Mouse (Mus musculus): ENCODE results near the gene Serpine1. TPM values are rescaled to one million over a fixed set of nuclear protein-coding genes. Genes with fewer than 3 reads are reported as not detected.

Gene Serpine1
- total RNA-seq, 2 experiments from 2014 or later, result 0.94 TPM; not detected in 1

- ATAC-seq (replicated peaks; ENCODE audit: low FRiP score, low TSS enrichment, poor library complexity, severe bottlenecking), result peak; percentile 75
Measured at GRCm38 (mm10) chr5:137029643-137030415, 42.2 kb downstream of the Serpine1 start.

DNA sequence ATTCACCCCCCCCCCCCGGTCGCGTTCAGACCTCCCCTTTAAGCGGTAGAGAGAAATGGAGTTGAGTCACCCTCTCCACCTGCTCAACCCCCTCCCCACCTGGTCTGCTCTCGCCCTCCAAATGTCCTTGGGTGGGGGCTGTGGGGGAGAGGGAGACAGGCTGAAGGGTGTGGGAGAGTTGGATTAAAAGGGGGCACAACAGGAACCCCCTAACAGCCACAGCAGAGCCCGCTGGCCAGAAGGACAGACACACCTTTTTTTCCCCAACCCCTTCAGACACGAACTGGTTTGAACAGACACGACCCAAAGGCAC is 42.8 kb downstream of the Serpine1 start:
- ATAC-seq (replicated peaks; ENCODE audit: low FRiP score, low TSS enrichment, poor library complexity, severe bottlenecking), result no peak

- no peak for ATAC-seq (replicated peaks; ENCODE audit: low FRiP score, low TSS enrichment, poor library complexity, severe bottlenecking)
Measured at GRCm38 (mm10) chr5:137028561-137029272, 43.4 kb downstream of the Serpine1 start.

DNA sequence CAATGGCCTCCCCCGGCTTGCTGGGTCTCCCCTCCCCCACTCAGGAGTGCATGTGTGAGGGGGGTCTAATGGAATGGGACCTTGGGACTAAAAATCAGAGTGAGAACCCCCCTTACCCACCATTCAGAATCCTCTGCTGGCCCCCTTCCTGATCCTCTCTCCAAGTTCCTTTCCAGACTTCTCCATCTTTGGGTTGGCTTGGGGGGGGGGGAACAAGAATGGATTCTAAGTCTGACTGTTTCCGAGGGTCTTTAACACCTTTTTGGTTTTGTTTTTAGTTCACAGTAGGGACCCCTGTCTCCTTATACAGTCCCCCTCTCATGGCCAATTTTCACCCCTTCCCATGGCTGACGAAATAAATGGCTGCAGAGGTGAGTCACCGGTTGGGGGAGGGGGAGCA is 46.0 kb downstream of the Serpine1 start, which contains the start of gene Vgf:
TSS of gene Vgf (plus strand) at position 301 of the 400 bp plus-strand sequence.
- no peak for ATAC-seq (replicated peaks; ENCODE audit: low FRiP score, low TSS enrichment, poor library complexity, severe bottlenecking)

GRCm38 (mm10) chr5:137025132-137025531 is 46.9 kb downstream of the Serpine1 start:
- peak; percentile 61 for ATAC-seq (replicated peaks; ENCODE audit: low FRiP score, low TSS enrichment, poor library complexity, severe bottlenecking)

GRCm38 (mm10) chr5:137024318-137024717 is 47.8 kb downstream of the Serpine1 start:
- no peak for ATAC-seq (replicated peaks; ENCODE audit: low FRiP score, low TSS enrichment, poor library complexity, severe bottlenecking)

DNA sequence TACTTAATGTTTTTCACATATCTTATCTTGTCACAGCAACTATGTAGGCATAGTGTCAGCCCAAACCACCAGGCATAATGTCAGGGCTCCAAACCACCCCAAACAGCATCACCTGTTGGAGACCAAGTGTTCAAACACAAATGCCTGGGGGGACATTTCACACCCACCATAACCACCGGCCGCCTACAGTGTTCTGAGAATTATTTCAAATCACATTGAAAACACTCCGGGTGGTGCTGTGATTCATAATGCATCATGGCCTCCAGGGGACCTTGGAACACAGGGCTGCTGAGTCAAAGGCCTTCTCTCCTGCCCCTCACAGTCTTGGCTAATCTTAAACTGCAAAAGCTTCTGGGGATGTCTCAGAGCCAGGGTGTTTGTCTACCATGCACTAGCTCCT is 56.2 kb downstream of the Serpine1 start:
- no peak for ATAC-seq (replicated peaks; ENCODE audit: low FRiP score, low TSS enrichment, poor library complexity, severe bottlenecking)

GRCm38 (mm10) chr5:137012401-137012950 is 59.6 kb downstream of the Serpine1 start:
- no peak for ATAC-seq (replicated peaks; ENCODE audit: low FRiP score, low TSS enrichment, poor library complexity, severe bottlenecking)

Other genes with a start within 250 kb of the Serpine1 start
- not detected in 2 replicates for gene Col26a1, start 189.1 kb downstream of the Serpine1 start, total RNA-seq (2014; fragmentation: Nextera tagmentation)
- not detected in 2 replicates for gene Col26a1, start 189.1 kb downstream of the Serpine1 start, total RNA-seq (2017)
- gene Ift22, start 164.1 kb downstream of the Serpine1 start, total RNA-seq (2014; fragmentation: Nextera tagmentation), result 12.1 and 17.4 TPM in 2 replicates
- 1.5 and 5.4 TPM in 2 replicates for gene Ift22, start 164.1 kb downstream of the Serpine1 start, total RNA-seq (2017)
- gene Fis1, start 119.0 kb downstream of the Serpine1 start, total RNA-seq (2014; fragmentation: Nextera tagmentation), result 160 and 187 TPM in 2 replicates
- gene Fis1, start 119.0 kb downstream of the Serpine1 start, total RNA-seq (2017), result 61.1 and 71.8 TPM in 2 replicates
- gene Cldn15, start 105.7 kb downstream of the Serpine1 start, total RNA-seq (2014; fragmentation: Nextera tagmentation), result 0.13 TPM in 1 of 2 replicates, not detected in the other
- not detected in 2 replicates for gene Cldn15, start 105.7 kb downstream of the Serpine1 start, total RNA-seq (2017)
- gene Plod3, start 85.2 kb downstream of the Serpine1 start, total RNA-seq (2014; fragmentation: Nextera tagmentation), result 19.8 and 22.1 TPM in 2 replicates
- gene Plod3, start 85.2 kb downstream of the Serpine1 start, total RNA-seq (2017), result 19.0 and 22.1 TPM in 2 replicates
- 67.3 and 75.0 TPM in 2 replicates for gene Znhit1, start 84.2 kb downstream of the Serpine1 start, total RNA-seq (2014; fragmentation: Nextera tagmentation)
- gene Znhit1, start 84.2 kb downstream of the Serpine1 start, total RNA-seq (2017), result 18.8 and 21.6 TPM in 2 replicates
- gene Vgf, start 45.9 kb downstream of the Serpine1 start, total RNA-seq (2014; fragmentation: Nextera tagmentation), result not detected in 2 replicates
- 0.27 and 0.47 TPM in 2 replicates for gene Vgf, start 45.9 kb downstream of the Serpine1 start, total RNA-seq (2017)
- gene Ap1s1, start 26.1 kb downstream of the Serpine1 start, total RNA-seq (2014; fragmentation: Nextera tagmentation), result 52.2 and 78.7 TPM in 2 replicates
- gene Ap1s1, start 26.1 kb downstream of the Serpine1 start, total RNA-seq (2017), result 46.5 and 50.2 TPM in 2 replicates
- 23.7 and 28.2 TPM in 2 replicates for gene Trim56, start 43.9 kb upstream of the Serpine1 start, total RNA-seq (2014; fragmentation: Nextera tagmentation)
- gene Trim56, start 43.9 kb upstream of the Serpine1 start, total RNA-seq (2017), result 20.8 and 29.0 TPM in 2 replicates
- not detected in 2 replicates for gene Muc3, start 77.1 kb upstream of the Serpine1 start, total RNA-seq (2014; fragmentation: Nextera tagmentation)
- gene Muc3, start 77.1 kb upstream of the Serpine1 start, total RNA-seq (2017), result not detected in 2 replicates
- gene Muc3a, start 140.1 kb upstream of the Serpine1 start, total RNA-seq (2014; fragmentation: Nextera tagmentation), result 0.25 and 0.61 TPM in 2 replicates
- gene Muc3a, start 140.1 kb upstream of the Serpine1 start, total RNA-seq (2017), result not detected in 2 replicates
- 20.4 and 22.8 TPM in 2 replicates for gene Ache, start 215.3 kb upstream of the Serpine1 start, total RNA-seq (2014; fragmentation: Nextera tagmentation)
- gene Ache, start 215.3 kb upstream of the Serpine1 start, total RNA-seq (2017), result 3.0 and 6.4 TPM in 2 replicates
- 9.0 and 11.4 TPM in 2 replicates for gene Ufsp1, start 222.4 kb upstream of the Serpine1 start, total RNA-seq (2014; fragmentation: Nextera tagmentation)
- 5.2 and 6.0 TPM in 2 replicates for gene Ufsp1, start 222.4 kb upstream of the Serpine1 start, total RNA-seq (2017)
- gene Srrt, start 235.4 kb upstream of the Serpine1 start, total RNA-seq (2014; fragmentation: Nextera tagmentation), result 308 and 381 TPM in 2 replicates
- gene Srrt, start 235.4 kb upstream of the Serpine1 start, total RNA-seq (2017), result 409 and 443 TPM in 2 replicates
- gene Trip6, start 242.1 kb upstream of the Serpine1 start, total RNA-seq (2014; fragmentation: Nextera tagmentation), result 21.8 and 27.9 TPM in 2 replicates
- 19.6 and 29.9 TPM in 2 replicates for gene Trip6, start 242.1 kb upstream of the Serpine1 start, total RNA-seq (2017)